Mouse (Mus musculus) heart, embryonic 11.5 days (tissue): ENCODE data around the gene Man1a. TPM values are rescaled to one million over a fixed set of nuclear protein-coding genes. Genes with fewer than 3 reads are reported as not detected.

Experiments used
- ATAC-seq: fragments of 200-750 bp; cut with Nextera tagmentation; replicated peaks from 2 replicates; pipeline ENCODE4 v1.8.0; 2017; ENCODE audit warnings: moderate library complexity; ENCODE audit not compliant: insufficient number of reproducible peaks, low FRiP score, low TSS enrichment
- H3K27ac ChIP-seq: fragments of 300-500 bp; sonication (generic); 2 replicates; pipeline ENCODE4 v1.5.1; 2014; ENCODE audit warnings: mild to moderate bottlenecking, low read depth, low read length
- H3K27me3 ChIP-seq: fragments of 300-500 bp; sonication (generic); 2 replicates; pipeline ENCODE4 v1.6.1; 2014; ENCODE audit warnings: mild to moderate bottlenecking, low read length, mixed read lengths; ENCODE audit not compliant: control insufficient read depth, insufficient read depth
- H3K36me3 ChIP-seq: fragments of 300-500 bp; sonication (generic); 2 replicates; pipeline ENCODE4 v1.6.1; 2014; ENCODE audit warnings: mild to moderate bottlenecking, low read length, moderate library complexity, mixed read lengths; ENCODE audit not compliant: control insufficient read depth, insufficient read depth
- H3K4me1 ChIP-seq: fragments of 300-500 bp; sonication (generic); 2 replicates; pipeline ENCODE4 v1.6.1; 2014; ENCODE audit warnings: low read length; ENCODE audit not compliant: control insufficient read depth, insufficient read depth
- H3K4me2 ChIP-seq: fragments of 300-500 bp; sonication (generic); 2 replicates; pipeline ENCODE4 v1.6.1; 2014; ENCODE audit warnings: mild to moderate bottlenecking, moderate library complexity
- H3K4me3 ChIP-seq: fragments of 300-500 bp; sonication (generic); 2 replicates; pipeline ENCODE4 v1.5.1; 2014; ENCODE audit warnings: low read depth, low read length
- H3K9ac ChIP-seq: fragments of 300-500 bp; sonication (generic); 2 replicates; pipeline ENCODE4 v1.6.1; 2014; ENCODE audit warnings: mild to moderate bottlenecking, low read depth, low read length, moderate library complexity
- H3K9me3 ChIP-seq: fragments of 300-500 bp; sonication (generic); replicated peaks from 2 replicates; pipeline ENCODE4 v1.6.1; 2016; ENCODE audit warnings: low read length; ENCODE audit not compliant: control insufficient read depth
- WGBS: fragments of 180-500 bp; shearing (Covaris S2); extraction: QIAGEN DNeasy Blood & Tissue Kit; methylation state at CpG from one replicate; pipeline ENCODE4 v1.1.7; 2014; ENCODE audit not compliant: insufficient replicate concordance; 5-methylcytosine and 5-hydroxymethylcytosine counted together
- polyA plus RNA-seq: library from polyadenylated mRNA; unstranded; fragments of >200 nt; fragmentation: Nextera tagmentation; extraction: Ambion mirVana; gene quantifications from 2 replicates; pipeline ENCODE4 v1.2.1, GENCODE M21; 2014

Gene Man1a
- polyA plus RNA-seq, 1 experiment from 2014 or later: 8.8 TPM

DNA sequence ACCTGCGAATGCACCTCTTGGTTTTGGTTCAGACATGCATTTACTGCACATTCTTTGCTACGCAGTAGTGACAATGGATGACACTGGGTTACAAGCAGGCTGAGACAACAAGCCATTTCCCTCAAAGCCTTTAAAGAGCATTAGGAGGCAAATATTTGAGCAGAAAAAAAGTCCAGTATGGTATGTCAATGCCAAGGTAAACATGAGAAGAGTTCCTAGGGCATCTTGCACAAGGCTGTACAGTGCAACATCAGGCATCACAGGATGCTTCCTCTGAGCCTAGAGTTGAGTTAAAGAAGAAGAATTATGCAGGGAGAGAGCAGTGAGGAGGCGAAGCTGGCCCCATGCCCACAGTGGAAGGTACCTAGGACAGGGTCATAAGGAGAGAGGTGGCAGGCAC, 140.3 kb downstream of the Man1a start:
- H3K27ac ChIP-seq: no peak overlapping the region
- no peak for ATAC-seq
- H3K4me3 ChIP-seq: no peak overlapping the region
- 83% methylated on average over 3 of the region's 3 CpGs for WGBS
- no peak overlapping the region for H3K9ac ChIP-seq
- no peaks in the 10 kb centered on the region for H3K36me3 ChIP-seq
- no peaks in the 10 kb centered on the region for H3K27me3 ChIP-seq
- no peaks in the 10 kb centered on the region for H3K9me3 ChIP-seq
- H3K4me1 ChIP-seq: no peaks in the 10 kb centered on the region
- no peak overlapping the region for H3K4me2 ChIP-seq

DNA sequence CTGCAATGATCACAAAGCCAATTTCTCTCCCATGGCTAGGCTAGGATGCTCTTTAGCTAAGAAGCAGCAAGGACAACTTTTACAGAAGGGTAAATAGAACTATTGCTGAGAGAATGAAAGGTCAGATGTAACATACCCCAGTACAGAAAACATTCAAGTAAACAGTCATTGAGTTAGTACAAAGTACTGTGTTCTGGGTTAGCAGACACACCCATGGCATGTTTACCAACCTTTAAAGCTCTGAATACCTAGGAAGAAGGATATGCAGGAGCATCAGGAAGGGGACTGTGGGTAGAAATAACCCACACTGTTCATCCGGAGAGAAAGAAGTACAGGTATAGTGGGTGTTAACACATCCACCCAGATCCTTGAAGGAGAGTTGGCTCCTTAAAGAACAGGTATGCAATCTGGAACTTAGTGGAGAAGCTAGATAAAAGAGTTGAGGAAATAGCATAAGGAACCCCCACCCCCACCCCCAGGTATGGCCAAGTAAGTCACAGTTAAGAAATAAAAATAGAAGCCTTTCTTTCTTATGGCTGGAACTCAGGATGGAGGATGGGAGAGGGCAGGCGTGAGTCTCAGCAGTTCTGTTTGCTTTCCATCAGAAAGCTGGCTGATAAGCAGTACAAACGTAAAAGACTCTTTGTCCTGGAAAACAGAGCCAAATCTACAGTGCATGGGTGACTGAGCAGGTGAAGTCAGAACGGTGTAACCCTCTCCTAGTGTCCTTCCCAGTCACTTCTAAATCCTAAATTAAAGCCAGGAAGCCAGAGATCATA, 146.5 kb downstream of the Man1a start:
- no peak overlapping the region for H3K27ac ChIP-seq
- no peak overlapping the region for H3K4me3 ChIP-seq
- H3K27me3 ChIP-seq: no peaks in the 10 kb centered on the region
- H3K4me1 ChIP-seq: peaks cover 11% of the 10 kb centered on the region; the same call in 1 of the 2 replicates
- ATAC-seq: no peak
- H3K9ac ChIP-seq: no peak overlapping the region
- WGBS: 39% methylated on average over 4 of the region's 4 CpGs
- H3K36me3 ChIP-seq: no peaks in the 10 kb centered on the region
- no peak overlapping the region for H3K4me2 ChIP-seq
- H3K9me3 ChIP-seq: no peaks in the 10 kb centered on the region

DNA sequence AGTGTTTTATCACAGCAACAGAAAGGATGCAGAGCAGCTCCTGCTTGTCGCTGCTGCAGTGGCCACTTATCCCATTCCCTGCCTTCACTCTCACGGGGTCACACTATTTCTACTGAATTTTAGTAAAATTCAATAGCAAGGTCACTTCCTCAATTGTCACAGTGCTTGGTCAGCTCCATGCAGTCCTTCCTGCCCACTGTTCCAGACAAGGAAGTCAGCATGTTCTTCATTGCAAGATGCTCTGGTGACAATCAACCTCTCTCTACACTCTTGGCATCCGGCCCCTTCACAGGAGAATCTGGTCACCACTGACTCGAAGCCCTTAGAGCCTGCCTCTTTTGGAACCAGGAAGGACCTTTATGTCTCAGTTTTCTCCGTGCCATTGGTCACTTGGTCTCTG, 148.5 kb downstream of the Man1a start:
- Histone ChIP-seq H3K9ac (no peak overlapping the region), H3K36me3 (no peaks in the 10 kb centered on the region), H3K9me3 (no peaks in the 10 kb centered on the region), H3K4me2 (no peak overlapping the region), H3K4me3 (no peak overlapping the region), H3K4me1 (peaks cover 11% of the 10 kb centered on the region; the same call in 1 of the 2 replicates), H3K27ac (no peak overlapping the region), H3K27me3 (no peaks in the 10 kb centered on the region)
- WGBS: 71% methylated on average over 5 of the region's 5 CpGs
- no peak for ATAC-seq

DNA sequence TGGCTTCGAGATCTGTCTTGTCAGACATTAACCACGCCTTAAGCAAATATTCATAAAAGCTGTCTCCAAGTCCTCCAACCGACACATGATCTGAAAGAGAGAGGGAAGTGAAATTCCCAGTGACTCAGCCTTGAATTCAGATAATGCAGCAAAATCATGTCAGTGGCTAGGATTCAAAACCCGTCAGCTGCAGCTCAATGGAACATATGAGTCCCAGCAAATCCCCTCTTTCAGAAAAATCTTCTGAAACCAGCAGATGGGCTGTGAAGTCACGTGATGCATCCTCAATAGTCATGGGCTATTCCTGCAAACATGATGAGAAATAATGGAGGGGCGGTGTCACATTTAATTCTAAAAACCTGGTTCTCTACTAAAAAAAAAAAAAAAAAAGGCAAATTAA, 151.0 kb downstream of the Man1a start:
- ATAC-seq: no peak
- Histone ChIP-seq H3K36me3 (no peaks in the 10 kb centered on the region; the same call in 1 of the 2 replicates), H3K9me3 (no peaks in the 10 kb centered on the region), H3K4me3 (no peak overlapping the region), H3K9ac (no peak overlapping the region), H3K27ac (no peak overlapping the region), H3K27me3 (no peaks in the 10 kb centered on the region), H3K4me2 (no peak overlapping the region), H3K4me1 (peaks cover 11% of the 10 kb centered on the region; the same call in 1 of the 2 replicates)
- WGBS: 80% methylated on average over 6 of the region's 6 CpGs

- Histone ChIP-seq H3K9me3 (no peaks in the 10 kb centered on the region), H3K27me3 (no peaks in the 10 kb centered on the region), H3K4me3 (no peak overlapping the region), H3K4me1 (no peaks in the 10 kb centered on the region), H3K9ac (no peak overlapping the region), H3K36me3 (no peaks in the 10 kb centered on the region; the same call in 1 of the 2 replicates), H3K4me2 (no peak overlapping the region), H3K27ac (no peak overlapping the region)
- no peak for ATAC-seq
- 75% methylated on average over 3 of the region's 3 CpGs for WGBS
These were observed 154.2 kb downstream of the Man1a start for GRCm38 (mm10) chr10:53922236-53922635.

DNA sequence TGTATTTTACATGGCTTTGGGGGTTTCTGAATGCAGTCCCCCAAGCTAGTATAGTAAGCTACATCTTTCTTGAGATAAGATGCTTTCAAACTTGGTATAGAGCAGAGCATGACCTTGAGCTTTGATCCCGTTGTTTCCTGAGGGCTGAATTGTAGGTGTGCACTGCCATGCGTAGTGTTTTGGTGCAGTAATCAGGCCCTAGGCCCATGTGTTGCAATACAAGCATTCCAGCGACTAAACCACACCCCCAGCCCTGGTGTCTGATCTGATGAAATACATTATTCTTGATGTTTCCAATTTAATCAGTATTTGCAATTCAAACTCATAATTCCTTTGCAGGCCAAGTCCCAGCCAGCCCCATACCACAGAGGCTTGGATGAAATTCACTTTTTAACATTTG, 158.9 kb downstream of the Man1a start:
- H3K4me1 ChIP-seq: no peaks in the 10 kb centered on the region
- no peaks in the 10 kb centered on the region; the same call in none of the 2 replicates for H3K36me3 ChIP-seq
- no peak for ATAC-seq
- H3K4me2 ChIP-seq: no peak overlapping the region
- H3K9me3 ChIP-seq: no peaks in the 10 kb centered on the region
- no peaks in the 10 kb centered on the region for H3K27me3 ChIP-seq
- H3K9ac ChIP-seq: no peak overlapping the region
- no peak overlapping the region for H3K4me3 ChIP-seq
- 78% methylated on average over 3 of the region's 3 CpGs for WGBS
- H3K27ac ChIP-seq: no peak overlapping the region

DNA sequence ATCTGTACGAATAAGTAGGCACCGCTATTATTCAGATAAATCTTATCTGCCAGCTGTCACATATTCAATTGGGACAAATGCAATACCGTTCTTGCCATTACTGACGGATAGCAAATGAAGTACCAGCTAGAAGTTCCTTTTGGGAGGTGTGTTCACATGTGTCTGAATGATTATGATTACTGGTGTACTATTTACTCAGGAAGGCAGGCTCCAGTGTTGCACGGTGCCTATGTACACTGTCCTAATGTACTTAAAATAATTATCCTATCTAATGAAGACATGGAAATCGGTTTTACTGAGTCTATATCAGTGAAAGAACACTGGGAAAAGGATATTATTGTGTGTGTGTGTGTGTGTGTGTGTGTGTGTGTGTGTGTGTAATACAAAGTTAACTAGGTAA, 160.7 kb downstream of the Man1a start:
- Histone ChIP-seq H3K4me1 (no peaks in the 10 kb centered on the region), H3K36me3 (no peaks in the 10 kb centered on the region; the same call in none of the 2 replicates), H3K9me3 (no peaks in the 10 kb centered on the region), H3K4me3 (no peak overlapping the region), H3K9ac (no peak overlapping the region), H3K4me2 (no peak overlapping the region), H3K27me3 (no peaks in the 10 kb centered on the region), H3K27ac (no peak overlapping the region)
- 70% methylated on average over 6 of the region's 6 CpGs for WGBS
- no peak for ATAC-seq

DNA sequence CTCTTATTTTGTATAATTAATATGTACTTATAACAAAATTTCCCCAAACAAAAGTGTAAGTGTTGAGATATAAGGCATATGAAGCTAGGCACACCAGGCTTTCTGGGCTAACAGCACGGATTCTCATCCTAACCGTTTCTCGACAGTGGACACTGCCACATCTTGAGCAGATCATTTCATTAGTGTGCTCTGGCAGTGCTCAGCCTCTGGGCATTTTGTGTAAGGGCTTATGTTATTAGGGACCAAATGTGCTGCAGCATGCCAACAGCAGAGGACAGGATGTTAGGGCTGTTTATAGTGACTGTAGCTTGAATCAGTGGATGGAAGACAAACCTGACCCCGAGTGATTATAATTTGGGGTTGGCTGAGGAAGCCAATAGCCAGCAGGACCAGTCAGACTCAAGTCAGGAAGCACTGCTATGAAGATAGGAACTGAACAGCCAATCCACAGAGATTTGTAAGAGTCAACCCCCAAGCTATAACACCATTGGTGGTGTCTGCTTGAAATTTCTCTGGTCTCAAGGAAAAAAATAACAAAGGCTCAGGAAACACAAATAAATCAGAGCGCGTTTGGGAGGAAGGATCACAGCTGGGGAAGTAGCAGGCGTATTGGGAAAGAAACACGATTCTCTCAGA, 161.3 kb downstream of the Man1a start:
- WGBS: 70% methylated on average over 8 of the region's 8 CpGs
- Histone ChIP-seq H3K4me2 (no peak overlapping the region), H3K27ac (no peak overlapping the region), H3K4me3 (no peak overlapping the region), H3K9me3 (no peaks in the 10 kb centered on the region), H3K9ac (no peak overlapping the region), H3K27me3 (no peaks in the 10 kb centered on the region), H3K4me1 (no peaks in the 10 kb centered on the region), H3K36me3 (no peaks in the 10 kb centered on the region; the same call in 1 of the 2 replicates)
- no peak; the same call in 1 of the 2 replicates for ATAC-seq
